Mouse (Mus musculus) midbrain, embryonic 10.5 days (tissue): Measurements from ENCODE around the gene Taf12. TPM values are rescaled to one million over a fixed set of nuclear protein-coding genes. Genes with fewer than 3 reads are reported as not detected.
"Not testable (repeated sequence)": the region's sequence is repeated elsewhere in the genome, so short reads cannot be mapped to it uniquely, and the experiment has no call there.

Source experiments
- DNase-seq: peaks from one replicate; pipeline ENCODE4 v3.0.0-alpha.2; 2017; ENCODE audit warnings: low spot score
- H3K27ac ChIP-seq: fragments of 300-500 bp; sonication (generic); replicated peaks from 2 replicates; pipeline ENCODE4 v1.5.1; 2016; ENCODE audit warnings: mild to moderate bottlenecking
- H3K27me3 ChIP-seq: fragments of 300-500 bp; sonication (generic); 2 replicates; pipeline ENCODE4 v1.6.1; 2016; ENCODE audit warnings: low read depth, mild to moderate bottlenecking; ENCODE audit not compliant: poor library complexity, severe bottlenecking
- H3K36me3 ChIP-seq: fragments of 300-500 bp; sonication (generic); 2 replicates; pipeline ENCODE4 v1.6.1; 2016; ENCODE audit warnings: mild to moderate bottlenecking, moderate library complexity
- H3K4me1 ChIP-seq: fragments of 300-500 bp; sonication (generic); 2 replicates; pipeline ENCODE4 v1.6.1; 2016
- H3K4me3 ChIP-seq: fragments of 300-500 bp; sonication (generic); 2 replicates; pipeline ENCODE4 v1.5.1; 2016; ENCODE audit warnings: mild to moderate bottlenecking, moderate library complexity
- H3K9me3 ChIP-seq: fragments of 300-500 bp; sonication (generic); replicated peaks from 2 replicates; pipeline ENCODE4 v1.6.1; 2016; ENCODE audit warnings: mild to moderate bottlenecking
- WGBS: fragments of 180-500 bp; shearing (Covaris S2); methylation state at CpG from one replicate; pipeline ENCODE4 v1.1.7; 2016; 5-methylcytosine and 5-hydroxymethylcytosine counted together
- polyA plus RNA-seq: library from polyadenylated mRNA; unstranded; fragments of >200 nt; fragmentation: Nextera tagmentation; extraction: Ambion mirVana; gene quantifications from 2 replicates; pipeline ENCODE4 v1.2.1, GENCODE M21; 2016

The Taf12 gene
- polyA plus RNA-seq, 1 experiment from 2014 or later: 73.0 TPM

DNA sequence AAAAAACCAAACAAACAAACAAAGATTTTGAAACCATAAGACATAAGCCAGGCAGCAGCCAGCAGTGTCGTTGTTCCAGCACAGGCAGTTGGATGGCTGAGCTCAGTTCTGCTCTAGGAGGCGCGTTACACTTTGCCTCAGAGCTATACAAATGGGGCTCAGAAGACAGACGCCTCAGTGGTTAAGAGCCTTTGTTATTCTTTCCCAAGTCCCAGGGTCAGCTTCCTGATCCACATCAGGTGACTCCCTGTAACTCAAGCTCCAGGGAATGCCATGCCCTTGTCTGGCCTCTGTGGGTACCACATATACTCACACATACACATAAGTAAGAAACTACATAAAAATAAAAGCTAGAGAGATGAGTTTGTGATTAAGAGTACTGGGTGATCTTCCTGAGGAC, 16.9 kb downstream of the Taf12 start:
- Histone ChIP-seq H3K9me3 (peaks cover 7% of the 10 kb centered on the region; the same call in 1 of the 2 replicates), H3K4me1 (no peaks in the 10 kb centered on the region), H3K4me3 (no peak overlapping the region), H3K36me3 (peaks cover 76% of the 10 kb centered on the region), H3K27ac (no peak overlapping the region), H3K27me3 (no peaks in the 10 kb centered on the region)
- 94% methylated on average over 4 of the region's 4 CpGs for WGBS
- no peak for DNase-seq

DNA sequence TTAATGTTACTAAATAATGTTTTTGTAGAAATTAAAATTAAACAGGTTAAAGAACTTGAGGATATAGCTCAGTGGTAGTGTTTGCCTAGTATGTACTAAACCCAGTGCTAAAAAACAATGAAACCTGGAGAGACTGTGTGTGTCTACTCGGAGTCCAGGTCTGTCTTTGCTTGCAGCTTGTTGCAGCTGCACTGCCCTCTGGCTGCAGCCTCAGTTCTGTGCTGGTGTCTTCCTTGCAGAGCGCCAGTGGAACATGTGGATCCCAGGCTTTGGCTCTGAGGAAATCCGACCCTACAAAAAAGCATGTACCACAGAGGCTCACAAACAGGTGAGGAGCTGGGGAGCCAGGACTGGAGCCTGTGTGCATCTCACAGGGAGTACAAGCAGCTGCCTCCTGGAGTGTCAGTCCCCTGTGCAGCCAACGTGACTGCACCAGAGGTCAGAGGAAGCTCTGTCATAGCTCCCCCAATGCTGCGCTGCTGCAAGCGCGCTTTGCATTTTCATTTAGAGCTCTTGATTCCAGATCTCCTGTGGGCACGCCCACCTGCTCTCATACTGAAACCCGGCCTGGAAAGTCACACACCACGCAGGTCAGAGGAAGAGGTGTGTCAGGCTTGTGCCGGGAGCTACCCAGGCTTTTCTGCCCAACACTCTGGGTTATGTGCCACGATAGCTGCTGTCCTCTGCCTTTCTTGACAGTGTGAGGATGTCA, 17.6 kb downstream of the Taf12 start:
- H3K27ac ChIP-seq: no peak overlapping the region
- no peak for DNase-seq
- peaks cover 7% of the 10 kb centered on the region; the same call in 1 of the 2 replicates for H3K9me3 ChIP-seq
- peaks cover 68% of the 10 kb centered on the region for H3K36me3 ChIP-seq
- WGBS: 87% methylated on average over 12 of the region's 12 CpGs
- no peaks in the 10 kb centered on the region for H3K4me1 ChIP-seq
- no peak overlapping the region for H3K4me3 ChIP-seq
- no peaks in the 10 kb centered on the region for H3K27me3 ChIP-seq

DNA sequence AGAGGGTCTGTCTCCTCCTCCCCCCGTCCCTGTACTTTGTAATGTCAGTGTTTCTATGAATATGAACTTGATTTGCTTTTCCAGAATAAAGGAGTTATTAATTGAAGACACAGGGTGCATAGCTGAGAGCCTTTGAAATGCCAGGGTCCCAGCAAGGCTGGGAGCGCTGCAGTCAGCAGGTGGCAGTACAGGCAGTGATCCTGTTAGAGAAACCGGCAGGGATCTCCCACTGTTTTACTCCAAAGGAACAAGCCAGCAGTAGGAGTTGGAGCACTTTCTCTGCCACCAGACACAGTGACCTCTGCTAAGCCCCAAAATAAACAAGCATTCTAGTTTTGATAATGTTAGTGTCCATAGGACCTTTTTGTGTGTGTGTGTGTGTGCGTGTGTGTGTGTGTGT, 18.8 kb downstream of the Taf12 start:
- peaks cover 57% of the 10 kb centered on the region for H3K36me3 ChIP-seq
- H3K4me1 ChIP-seq: no peaks in the 10 kb centered on the region
- peaks cover 7% of the 10 kb centered on the region; the same call in 1 of the 2 replicates for H3K9me3 ChIP-seq
- 45% methylated on average over 4 of the region's 4 CpGs for WGBS
- H3K27me3 ChIP-seq: no peaks in the 10 kb centered on the region
- no peak overlapping the region for H3K4me3 ChIP-seq
- no peak overlapping the region for H3K27ac ChIP-seq
- DNase-seq: no peak

- Histone ChIP-seq H3K9me3 (peaks cover 7% of the 10 kb centered on the region; the same call in 1 of the 2 replicates), H3K36me3 (peaks cover 57% of the 10 kb centered on the region)
- WGBS: 85% methylated on average over 7 of the region's 7 CpGs
Observed at GRCm38 (mm10) chr4:132293682-132294240, 19.6 kb downstream of the Taf12 start.

GRCm38 (mm10) chr4:132295696-132296390, 21.7 kb downstream of the Taf12 start:
- Histone ChIP-seq H3K36me3 (peaks cover 40% of the 10 kb centered on the region), H3K4me1 (no peaks in the 10 kb centered on the region), H3K9me3 (peaks cover 6% of the 10 kb centered on the region; the same call in 1 of the 2 replicates), H3K27me3 (no peaks in the 10 kb centered on the region), H3K4me3 (no peak overlapping the region), H3K27ac (no peak overlapping the region)
- DNase-seq: no peak
- 46% methylated on average over 8 of the region's 8 CpGs for WGBS

More at GRCm38 (mm10) chr4:132293682-132294240, 19.6 kb downstream of the Taf12 start:
- no peak for DNase-seq
- Histone ChIP-seq H3K4me3 (no peak overlapping the region), H3K27ac (no peak overlapping the region), H3K27me3 (no peaks in the 10 kb centered on the region), H3K4me1 (no peaks in the 10 kb centered on the region)

DNA sequence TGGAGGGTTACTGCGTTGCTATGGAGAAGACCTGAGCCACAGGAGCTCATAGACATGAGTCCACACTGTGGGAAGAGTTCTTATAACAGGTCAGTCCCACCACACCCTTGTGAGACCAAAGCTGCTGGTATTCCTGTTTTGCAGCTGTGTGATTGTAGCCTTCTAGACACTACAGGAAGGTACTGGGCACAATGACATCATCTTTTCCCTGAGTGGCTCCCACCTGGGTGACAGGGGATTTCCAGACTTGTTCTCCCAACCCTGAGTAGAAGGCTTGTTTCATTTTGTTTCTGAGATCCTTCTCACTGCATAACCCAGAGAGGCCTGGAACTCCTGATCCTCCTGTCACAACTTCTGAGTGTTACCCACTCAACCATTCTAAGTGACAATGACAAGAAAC, 25.7 kb downstream of the Taf12 start:
- WGBS: 92% methylated on average over 1 of the region's 1 CpGs
- Histone ChIP-seq H3K4me3 (no peak overlapping the region), H3K27me3 (no peaks in the 10 kb centered on the region), H3K27ac (no peak overlapping the region), H3K9me3 (no peaks in the 10 kb centered on the region), H3K4me1 (peaks cover 14% of the 10 kb centered on the region), H3K36me3 (peaks cover under 1% of the 10 kb centered on the region; the same call in 1 of the 2 replicates)
- no peak for DNase-seq

- H3K4me3 ChIP-seq: no peak overlapping the region
- no peaks in the 10 kb centered on the region for H3K9me3 ChIP-seq
- WGBS: 90% methylated on average over 6 of the region's 6 CpGs
- H3K4me1 ChIP-seq: peaks cover 14% of the 10 kb centered on the region
- DNase-seq: no peak
- no peaks in the 10 kb centered on the region for H3K36me3 ChIP-seq
- no peak overlapping the region for H3K27ac ChIP-seq
- no peaks in the 10 kb centered on the region for H3K27me3 ChIP-seq
Observed at GRCm38 (mm10) chr4:132301486-132301885, 27.3 kb downstream of the Taf12 start.

- Histone ChIP-seq H3K36me3 (no peaks in the 10 kb centered on the region), H3K9me3 (no peaks in the 10 kb centered on the region), H3K27me3 (no peaks in the 10 kb centered on the region), H3K27ac (peak overlapping the region; percentile 70; the same call in 1 of the 2 replicates), H3K4me1 (peaks cover 14% of the 10 kb centered on the region), H3K4me3 (peak overlapping the region; percentile 59)
- DNase-seq: no peak
- WGBS: 76% methylated on average over 16 of the region's 16 CpGs
Observed at GRCm38 (mm10) chr4:132301965-132302938, 28.1 kb downstream of the Taf12 start.

- no peaks in the 10 kb centered on the region for H3K36me3 ChIP-seq
- H3K4me1 ChIP-seq: peaks cover 14% of the 10 kb centered on the region
- WGBS: 2% methylated on average over 31 of the region's 31 CpGs
- H3K27ac ChIP-seq: peak within 1 kb of the TSS; percentile 70
- H3K4me3 ChIP-seq: peak within 1 kb of the TSS; percentile 59
- no peaks in the 10 kb centered on the region for H3K27me3 ChIP-seq
- no peaks in the 10 kb centered on the region for H3K9me3 ChIP-seq
- peak; percentile 64 for DNase-seq
Observed at GRCm38 (mm10) chr4:132302939-132303479, 28.8 kb downstream of the Taf12 start, which contains the start of gene Rab42. Gene Rab42, minus strand, starts transcription at chr4:132303385.

DNA sequence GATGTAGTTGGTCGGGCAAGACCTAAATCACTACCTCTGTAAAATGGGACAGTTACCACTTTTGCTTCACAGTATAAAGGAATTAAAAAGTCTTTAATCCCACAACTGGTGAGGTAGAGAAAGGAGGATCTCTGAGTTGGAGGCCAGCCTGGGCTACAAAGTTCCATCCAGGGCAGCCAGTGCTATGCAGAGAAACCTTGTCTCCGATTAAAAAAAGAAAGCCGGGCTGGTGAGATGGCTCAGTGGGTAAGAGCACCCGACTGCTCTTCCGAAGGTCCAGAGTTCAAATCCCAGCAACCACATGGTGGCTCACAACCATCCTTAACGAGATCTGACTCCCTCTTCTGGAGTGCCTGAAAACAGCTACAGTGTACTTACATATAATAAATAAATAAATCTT, 29.3 kb downstream of the Taf12 start:
- WGBS: 47% methylated on average over 6 of the region's 6 CpGs
- DNase-seq, H3K9me3 ChIP-seq, H3K27me3 ChIP-seq, H3K27ac ChIP-seq, H3K36me3 ChIP-seq: not testable (repeated sequence)
- Histone ChIP-seq H3K4me1 (peaks cover 14% of the 10 kb centered on the region), H3K4me3 (peak overlapping the region; percentile 59)

DNA sequence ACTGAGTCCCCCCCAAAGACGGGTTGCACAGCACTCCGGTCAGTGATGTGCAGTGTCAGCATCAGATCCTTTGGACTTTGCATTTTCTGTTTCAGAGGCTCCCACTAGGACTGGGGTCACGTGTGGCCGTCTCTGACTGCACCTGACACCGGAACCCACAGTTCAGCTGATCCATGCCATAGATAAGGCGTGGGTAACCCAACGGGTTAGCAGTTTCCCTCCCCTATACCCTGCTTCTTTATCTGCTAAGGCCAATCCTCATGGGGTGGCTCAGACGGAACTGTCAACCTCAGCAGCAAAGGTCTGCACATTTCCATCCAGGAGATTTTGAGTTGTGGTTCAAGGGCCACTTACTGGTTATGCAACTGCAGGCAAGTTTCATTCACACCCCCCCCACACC, 31.1 kb downstream of the Taf12 start:
- Histone ChIP-seq H3K36me3 (peaks cover 11% of the 10 kb centered on the region), H3K4me3 (no peak overlapping the region), H3K4me1 (peaks cover 25% of the 10 kb centered on the region), H3K27ac (no peak overlapping the region), H3K27me3 (no peaks in the 10 kb centered on the region), H3K9me3 (no peaks in the 10 kb centered on the region)
- no peak for DNase-seq
- WGBS: 88% methylated on average over 8 of the region's 8 CpGs

- DNase-seq: no peak
- Histone ChIP-seq H3K27me3 (no peaks in the 10 kb centered on the region), H3K9me3 (no peaks in the 10 kb centered on the region), H3K4me3 (no peak overlapping the region), H3K4me1 (peaks cover 26% of the 10 kb centered on the region), H3K36me3 (peaks cover 18% of the 10 kb centered on the region), H3K27ac (no peak overlapping the region)
- 84% methylated on average over 6 of the region's 6 CpGs for WGBS
Observed at GRCm38 (mm10) chr4:132306004-132306403, 31.8 kb downstream of the Taf12 start.
